Mouse (Mus musculus): ENCODE measurements around the gene Rexo5. TPM values are rescaled to one million over a fixed set of nuclear protein-coding genes. Genes with fewer than 3 reads are reported as not detected.

The Rexo5 gene
- polyA plus RNA-seq, 1 experiment, result 9.6 TPM

DNA sequence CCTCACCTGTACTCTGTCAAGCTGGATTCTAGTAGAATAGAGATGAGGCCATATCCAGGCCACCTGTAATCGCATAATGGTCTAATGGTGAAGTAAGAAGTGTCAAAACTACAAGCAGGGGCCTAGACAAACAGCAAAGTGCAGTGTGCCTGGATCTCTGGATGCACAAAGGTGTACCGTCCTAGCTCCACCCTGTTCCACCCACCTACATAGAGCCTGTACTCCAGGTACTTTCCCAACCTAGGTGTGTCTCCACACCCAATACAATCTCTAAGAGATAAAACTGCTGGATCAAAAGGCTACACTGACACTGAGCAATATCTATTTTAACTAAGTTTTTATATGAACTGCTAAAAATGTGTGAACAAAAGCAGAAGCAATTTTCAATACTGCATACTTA is 66.7 kb downstream of the Rexo5 start:
- WGBS, result 89% methylated on average over 2 of the region's 2 CpGs
- Histone ChIP-seq H3K4me3 (ENCODE audit: control insufficient read depth, insufficient read depth, low read length) (no peak overlapping the region), H3K27me3 (ENCODE audit: control insufficient read depth, insufficient read depth, low read length) (no peaks in the 10 kb centered on the region), H3K36me3 (ENCODE audit: control insufficient read depth, insufficient read depth, low read length) (peaks cover 20% of the 10 kb centered on the region), H3K4me1 (replicated peaks; ENCODE audit: control insufficient read depth, insufficient read depth, low read length) (peaks cover 5% of the 10 kb centered on the region), H3K27ac (ENCODE audit: control insufficient read depth, insufficient read depth, low read length) (no peak overlapping the region)
- TF ChIP-seq POLR2A (IDR thresholded peaks at IDR 0.05; ENCODE audit: control insufficient read depth, extremely low read depth, insufficient read depth, low read length, poor library complexity) (no peak), CTCF (IDR thresholded peaks at IDR 0.05; ENCODE audit: borderline replicate concordance, control insufficient read depth, extremely low read depth, insufficient read depth, low read length, poor library complexity) (no peak)
- no peak for DNase-seq

DNA sequence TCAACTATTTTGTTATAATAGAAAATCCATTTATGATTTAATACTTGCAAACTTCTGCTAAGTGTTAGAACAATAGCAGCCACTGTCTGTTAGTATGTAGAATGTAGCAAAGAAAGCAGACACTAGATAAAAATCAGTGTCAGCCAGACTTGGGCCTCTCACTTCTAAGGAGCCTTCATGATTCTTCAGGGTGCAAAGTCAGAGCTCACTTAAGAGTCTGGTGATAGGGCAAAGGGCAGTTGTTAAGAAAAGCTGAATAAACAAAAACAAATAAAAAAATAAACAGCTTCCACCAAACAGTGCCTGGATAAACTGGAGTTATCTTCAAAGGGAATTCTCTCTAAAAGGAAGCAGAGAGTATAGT is 67.1 kb downstream of the Rexo5 start:
- DNase-seq, result no peak
- no peak overlapping the region for H3K4me3 ChIP-seq (ENCODE audit: control insufficient read depth, insufficient read depth, low read length)
- no peaks in the 10 kb centered on the region for H3K27me3 ChIP-seq (ENCODE audit: control insufficient read depth, insufficient read depth, low read length)
- TF ChIP-seq POLR2A (IDR thresholded peaks at IDR 0.05; ENCODE audit: control insufficient read depth, extremely low read depth, insufficient read depth, low read length, poor library complexity) (no peak), CTCF (IDR thresholded peaks at IDR 0.05; ENCODE audit: borderline replicate concordance, control insufficient read depth, extremely low read depth, insufficient read depth, low read length, poor library complexity) (no peak)
- peaks cover 5% of the 10 kb centered on the region for H3K4me1 ChIP-seq (replicated peaks; ENCODE audit: control insufficient read depth, insufficient read depth, low read length)
- peaks cover 20% of the 10 kb centered on the region for H3K36me3 ChIP-seq (ENCODE audit: control insufficient read depth, insufficient read depth, low read length)
- H3K27ac ChIP-seq (ENCODE audit: control insufficient read depth, insufficient read depth, low read length), result no peak overlapping the region

DNA sequence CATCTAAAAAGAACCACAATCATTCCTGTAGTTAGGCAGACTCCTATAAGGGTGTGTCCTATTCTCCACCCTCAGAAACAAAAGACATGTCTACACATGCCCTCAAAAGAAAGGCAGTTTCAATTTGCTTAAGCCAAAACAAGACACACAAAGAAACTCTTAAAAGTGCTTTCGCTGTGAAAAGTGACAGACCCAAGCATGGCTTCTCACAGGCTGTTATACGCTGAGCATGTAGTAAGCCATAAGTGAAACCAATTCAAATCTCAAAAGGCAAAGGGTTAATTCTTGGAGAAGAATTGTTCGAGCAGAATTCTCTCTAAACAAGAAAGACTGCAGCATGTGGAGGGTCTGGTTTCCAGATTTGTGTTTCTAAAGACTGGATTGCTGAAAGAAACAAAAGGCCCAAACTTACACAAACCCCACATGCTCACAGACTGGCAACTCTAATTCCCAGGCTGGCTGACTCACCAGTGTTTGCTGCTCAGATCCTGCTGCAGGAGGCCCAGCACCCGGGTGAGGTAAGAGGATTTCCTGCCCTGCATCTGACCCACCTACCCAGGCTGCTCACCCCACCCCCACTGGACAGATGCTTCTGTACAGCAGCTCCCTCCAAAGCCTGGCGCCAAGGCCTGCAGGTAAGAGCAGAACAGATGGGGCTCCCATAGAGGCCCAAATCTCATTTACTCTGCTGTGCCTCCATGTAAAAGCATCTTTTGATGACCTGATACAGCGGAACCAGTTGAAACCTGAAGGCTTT is 67.7 kb downstream of the Rexo5 start:
- no peak overlapping the region for H3K4me3 ChIP-seq (ENCODE audit: control insufficient read depth, insufficient read depth, low read length)

DNA sequence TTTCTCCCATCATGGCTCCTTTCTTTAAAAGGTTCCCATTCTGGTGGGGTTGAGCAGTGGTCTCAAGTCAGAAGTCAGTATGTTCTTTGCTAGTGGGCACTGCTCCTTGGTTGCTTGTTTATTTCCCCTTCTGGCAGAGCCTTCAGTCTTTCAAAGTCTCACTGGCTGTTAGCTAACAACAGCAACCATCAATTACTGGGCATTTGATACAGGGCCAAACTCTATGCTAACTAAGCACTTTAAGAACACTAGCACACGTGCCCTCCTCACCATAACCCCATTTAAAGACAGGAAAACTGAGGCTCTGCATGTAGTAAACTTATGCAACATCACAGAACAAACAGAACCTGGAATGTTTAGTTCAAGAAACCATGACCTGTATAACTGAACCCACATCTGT is 68.4 kb downstream of the Rexo5 start:
- WGBS, result 93% methylated on average over 1 of the region's 1 CpGs
- TF ChIP-seq CTCF (IDR thresholded peaks at IDR 0.05; ENCODE audit: borderline replicate concordance, control insufficient read depth, extremely low read depth, insufficient read depth, low read length, poor library complexity) (no peak), POLR2A (IDR thresholded peaks at IDR 0.05; ENCODE audit: control insufficient read depth, extremely low read depth, insufficient read depth, low read length, poor library complexity) (no peak)
- no peak overlapping the region for H3K27ac ChIP-seq (ENCODE audit: control insufficient read depth, insufficient read depth, low read length)
- no peak for DNase-seq
- peaks cover 5% of the 10 kb centered on the region for H3K4me1 ChIP-seq (replicated peaks; ENCODE audit: control insufficient read depth, insufficient read depth, low read length)
- no peaks in the 10 kb centered on the region for H3K27me3 ChIP-seq (ENCODE audit: control insufficient read depth, insufficient read depth, low read length)
- no peak overlapping the region for H3K4me3 ChIP-seq (ENCODE audit: control insufficient read depth, insufficient read depth, low read length)
- H3K36me3 ChIP-seq (ENCODE audit: control insufficient read depth, insufficient read depth, low read length), result peaks cover 16% of the 10 kb centered on the region

More for the DNA sequence above, 67.7 kb downstream of the Rexo5 start:
- Histone ChIP-seq H3K27me3 (ENCODE audit: control insufficient read depth, insufficient read depth, low read length) (no peaks in the 10 kb centered on the region), H3K36me3 (ENCODE audit: control insufficient read depth, insufficient read depth, low read length) (peaks cover 20% of the 10 kb centered on the region), H3K27ac (ENCODE audit: control insufficient read depth, insufficient read depth, low read length) (no peak overlapping the region), H3K4me1 (replicated peaks; ENCODE audit: control insufficient read depth, insufficient read depth, low read length) (peaks cover 5% of the 10 kb centered on the region)
- TF ChIP-seq CTCF (IDR thresholded peaks at IDR 0.05; ENCODE audit: borderline replicate concordance, control insufficient read depth, extremely low read depth, insufficient read depth, low read length, poor library complexity) (no peak), POLR2A (IDR thresholded peaks at IDR 0.05; ENCODE audit: control insufficient read depth, extremely low read depth, insufficient read depth, low read length, poor library complexity) (no peak)
- WGBS, result 45% methylated on average over 6 of the region's 6 CpGs
- DNase-seq, result peak; percentile 53

DNA sequence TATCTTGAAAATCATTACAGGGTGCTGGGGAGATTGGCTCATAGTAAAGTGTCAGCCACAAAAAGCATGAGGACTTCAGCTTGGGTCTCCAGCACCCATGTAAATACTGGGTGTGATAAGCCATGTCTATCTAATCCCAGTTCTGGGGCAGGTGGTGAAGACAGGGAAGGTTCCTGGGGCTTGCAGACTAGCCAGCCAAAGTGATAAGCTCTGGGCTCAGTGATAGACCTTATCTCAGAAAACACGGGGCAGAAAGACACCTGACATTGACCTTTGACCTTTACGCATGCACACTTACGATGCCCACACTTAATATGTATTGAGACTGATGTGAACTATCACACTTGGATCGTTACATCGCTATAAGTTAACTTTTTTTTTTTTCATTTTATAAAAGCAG is 70.7 kb downstream of the Rexo5 start:
- TF ChIP-seq POLR2A (IDR thresholded peaks at IDR 0.05; ENCODE audit: control insufficient read depth, extremely low read depth, insufficient read depth, low read length, poor library complexity) (no peak), CTCF (IDR thresholded peaks at IDR 0.05; ENCODE audit: borderline replicate concordance, control insufficient read depth, extremely low read depth, insufficient read depth, low read length, poor library complexity) (no peak)
- 96% methylated on average over 5 of the region's 5 CpGs for WGBS
- DNase-seq, result no peak

DNA sequence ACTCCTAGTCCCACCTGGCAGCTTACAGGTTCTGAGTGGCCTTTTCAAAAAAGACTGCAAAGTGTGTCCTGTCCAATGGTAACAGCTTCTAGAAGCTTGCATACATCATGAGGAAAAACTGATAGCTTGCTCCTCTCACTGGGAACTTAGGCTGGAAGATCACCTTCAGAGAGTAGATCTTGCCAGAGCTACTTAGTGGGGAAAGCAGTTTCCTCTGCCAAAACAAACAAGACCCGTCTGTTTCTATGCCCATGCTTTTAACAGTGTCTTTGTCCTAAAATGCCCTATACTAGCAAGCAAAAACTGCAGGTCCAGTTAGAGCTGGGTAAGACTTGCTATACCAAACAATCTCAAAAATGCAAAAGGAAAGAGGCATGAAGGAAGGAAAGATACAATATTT is 72.3 kb downstream of the Rexo5 start:
- H3K4me1 ChIP-seq (replicated peaks; ENCODE audit: control insufficient read depth, insufficient read depth, low read length), result peaks cover 5% of the 10 kb centered on the region
- TF ChIP-seq CTCF (IDR thresholded peaks at IDR 0.05; ENCODE audit: borderline replicate concordance, control insufficient read depth, extremely low read depth, insufficient read depth, low read length, poor library complexity) (no peak), POLR2A (IDR thresholded peaks at IDR 0.05; ENCODE audit: control insufficient read depth, extremely low read depth, insufficient read depth, low read length, poor library complexity) (no peak)

More for the DNA sequence above, 70.7 kb downstream of the Rexo5 start:
- no peaks in the 10 kb centered on the region for H3K36me3 ChIP-seq (ENCODE audit: control insufficient read depth, insufficient read depth, low read length)
- no peak overlapping the region for H3K4me3 ChIP-seq (ENCODE audit: control insufficient read depth, insufficient read depth, low read length)
- no peak overlapping the region for H3K27ac ChIP-seq (ENCODE audit: control insufficient read depth, insufficient read depth, low read length)
- H3K27me3 ChIP-seq (ENCODE audit: control insufficient read depth, insufficient read depth, low read length), result no peaks in the 10 kb centered on the region
- peaks cover 5% of the 10 kb centered on the region for H3K4me1 ChIP-seq (replicated peaks; ENCODE audit: control insufficient read depth, insufficient read depth, low read length)

More for the DNA sequence above, 72.3 kb downstream of the Rexo5 start:
- DNase-seq, result no peak
- 89% methylated on average over 1 of the region's 1 CpGs for WGBS
- Histone ChIP-seq H3K4me3 (ENCODE audit: control insufficient read depth, insufficient read depth, low read length) (no peak overlapping the region), H3K27me3 (ENCODE audit: control insufficient read depth, insufficient read depth, low read length) (no peaks in the 10 kb centered on the region), H3K27ac (ENCODE audit: control insufficient read depth, insufficient read depth, low read length) (no peak overlapping the region), H3K36me3 (ENCODE audit: control insufficient read depth, insufficient read depth, low read length) (no peaks in the 10 kb centered on the region)
